Mouse (Mus musculus) ES-E14 (cell line): ENCODE measurements around the gene Man2b1. TPM values are rescaled to one million over a fixed set of nuclear protein-coding genes. Genes with fewer than 3 reads are reported as not detected.

Experiments used
- DNase-seq: peaks from one replicate; pipeline ENCODE4 v3.0.0-alpha.2; 2013; ENCODE audit warnings: low read depth, low spot score
- H3K27ac ChIP-seq: 2 replicates; pipeline ENCODE4 v1.5.1; 2012; ENCODE audit warnings: low read depth, mild to moderate bottlenecking, low read length, moderate library complexity, mixed read lengths; ENCODE audit not compliant: poor library complexity, insufficient read depth, severe bottlenecking
- H3K36me3 ChIP-seq: 2 replicates; pipeline ENCODE4 v1.6.1; 2012; ENCODE audit warnings: mild to moderate bottlenecking, low read length, moderate library complexity, mixed read lengths; ENCODE audit not compliant: control insufficient read depth, poor library complexity, insufficient read depth, severe bottlenecking
- H3K4me1 ChIP-seq, 2 experiments: fragments of 150-350 bp in 1 of 2; sonication (generic) in 1 of 2; 2 replicates each; pipeline ENCODE4 v1.6.1; 2012; ENCODE audit warnings: low read length in 2 of 2, mild to moderate bottlenecking in 1 of 2, mixed read lengths in 1 of 2; ENCODE audit not compliant: control insufficient read depth in 2 of 2, insufficient read depth in 2 of 2, poor library complexity in 1 of 2
- H3K4me3 ChIP-seq, 2 experiments: fragments of 150-350 bp in 1 of 2; sonication (generic) in 1 of 2; 2 replicates each; pipeline ENCODE4 v1.5.1; 2012; ENCODE audit warnings: low read length in 2 of 2, low read depth in 1 of 2, mild to moderate bottlenecking in 1 of 2, mixed read lengths in 1 of 2; ENCODE audit not compliant: insufficient read depth in 1 of 2, poor library complexity in 1 of 2, severe bottlenecking in 1 of 2
- H3K9ac ChIP-seq: 2 replicates; pipeline ENCODE4 v1.6.1; 2012; ENCODE audit warnings: low read depth, mild to moderate bottlenecking, low read length, mixed read lengths; ENCODE audit not compliant: poor library complexity, insufficient read depth, severe bottlenecking
- H3K9me3 ChIP-seq: fragments of 150-350 bp; sonication (generic); 2 replicates; pipeline ENCODE4 v1.6.1; 2012; ENCODE audit warnings: low read depth, mild to moderate bottlenecking, low read length; ENCODE audit not compliant: control insufficient read depth, insufficient read depth
- CHD2 ChIP-seq: IDR thresholded peaks from 2 replicates; pipeline ENCODE4 v1.6.1; 2014; ENCODE audit warnings: mild to moderate bottlenecking, low read depth, low read length, inconsistent platforms
- HCFC1 ChIP-seq: IDR thresholded peaks from 2 replicates; pipeline ENCODE4 v1.6.1; 2012; ENCODE audit warnings: low read length, inconsistent platforms, borderline replicate concordance; ENCODE audit not compliant: insufficient read depth
- MAFK ChIP-seq: IDR thresholded peaks from 2 replicates; pipeline ENCODE4 v1.6.1; 2014; ENCODE audit warnings: mild to moderate bottlenecking, low read depth, low read length, inconsistent platforms; ENCODE audit not compliant: insufficient read depth
- ZC3H11A ChIP-seq: IDR thresholded peaks from 2 replicates; pipeline ENCODE4 v1.6.1; 2012; ENCODE audit warnings: low read depth, mild to moderate bottlenecking, inconsistent platforms, low read length, borderline replicate concordance
- ZNF384 ChIP-seq: IDR thresholded peaks from 2 replicates; pipeline ENCODE4 v1.6.1; 2012; ENCODE audit warnings: low read depth, low read length, inconsistent platforms
- in situ Hi-C, 2 experiments: fragments of 600-800 bp; cut with MboI; formaldehyde crosslinking; loops; one replicate each; pipeline ENCODE4 v1.15.1; 2025; ENCODE audit warnings: low sequenced_read_pairs in 2 of 2, inconsistent platforms in 1 of 2; ENCODE audit not compliant: unreplicated experiment in 2 of 2
- total RNA-seq: library from RNA; depleted of rRNA; stranded (reverse); fragments of 300-350 nt; gene quantifications from 2 replicates; pipeline ENCODE4 v1.2.3, GENCODE M21; 2012

Gene Man2b1
- total RNA-seq, 1 experiment = 40.2 TPM

DNA sequence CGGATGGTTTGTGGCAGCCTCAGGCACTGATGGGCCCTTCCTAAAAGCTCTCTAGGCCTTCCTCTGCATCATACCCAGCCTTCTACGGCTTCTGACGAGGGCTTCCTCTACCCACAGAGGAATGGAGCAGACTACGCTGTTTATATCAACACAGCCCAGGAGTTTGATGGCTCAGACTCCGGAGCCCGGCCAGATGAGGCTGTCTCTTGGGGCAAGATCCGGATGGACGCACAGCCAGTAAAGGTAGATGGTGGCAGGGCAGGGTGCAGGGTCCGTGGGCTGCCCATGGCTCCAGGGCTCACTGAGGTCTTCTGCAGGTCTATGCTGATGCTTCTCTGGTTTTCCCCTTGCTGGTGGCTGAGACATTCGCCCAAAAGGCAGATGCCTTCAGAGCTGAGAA lies 8.5 kb upstream of the Man2b1 start:
- no peak overlapping the region for H3K9ac ChIP-seq
- no peak overlapping the region for H3K27ac ChIP-seq
- no peak for TF ChIP-seq CHD2
- no peak for TF ChIP-seq ZC3H11A
- TF ChIP-seq ZNF384 = no peak
- H3K36me3 ChIP-seq = peaks cover 32% of the 10 kb centered on the region
- no peak overlapping the region for H3K4me3 ChIP-seq
- in situ Hi-C loops = no loop called here
- H3K9me3 ChIP-seq = no peaks in the 10 kb centered on the region
- peaks cover 0 to 11% of the 10 kb centered on the region in 2 experiments; a peak in 1 of 4 replicates for H3K4me1 ChIP-seq
- DNase-seq = no peak

DNA sequence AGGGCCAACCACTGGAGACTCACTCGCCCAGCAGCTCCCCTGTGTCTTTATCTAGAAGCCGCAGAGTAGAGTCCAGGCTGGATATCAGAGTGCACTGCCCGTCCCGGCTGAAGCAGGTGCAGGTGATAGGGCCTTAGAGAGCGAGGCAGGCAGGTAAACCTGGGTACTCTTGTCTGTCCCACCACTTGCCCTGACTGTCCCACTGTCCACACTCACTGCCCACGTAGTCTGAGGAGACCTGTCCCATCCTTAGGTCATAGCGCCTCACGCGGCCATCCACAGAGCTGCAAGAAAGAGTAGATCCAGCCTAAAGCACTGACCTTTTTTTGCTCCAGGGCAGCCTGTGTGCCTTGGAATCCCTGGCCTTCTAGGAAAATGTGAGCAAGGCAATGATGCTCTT lies 7.1 kb upstream of the Man2b1 start:
- H3K4me1 ChIP-seq = peaks cover 0 to 11% of the 10 kb centered on the region in 2 experiments; a peak in 1 of 4 replicates
- in situ Hi-C loops = no loop called here
- no peak overlapping the region for H3K9ac ChIP-seq
- peaks cover 32% of the 10 kb centered on the region for H3K36me3 ChIP-seq
- no peak for DNase-seq
- no peak for TF ChIP-seq ZC3H11A
- no peak for TF ChIP-seq HCFC1
- TF ChIP-seq MAFK = no peak
- TF ChIP-seq CHD2 = no peak
- TF ChIP-seq ZNF384 = no peak
- H3K4me3 ChIP-seq = no peak overlapping the region
- H3K9me3 ChIP-seq = no peaks in the 10 kb centered on the region
- no peak overlapping the region for H3K27ac ChIP-seq

- Histone ChIP-seq H3K4me1 (peaks cover 0 to 16% of the 10 kb centered on the region in 2 experiments; a peak in 1 of 4 replicates), H3K36me3 (peaks cover 32% of the 10 kb centered on the region), H3K4me3 (no peak overlapping the region), H3K9me3 (no peaks in the 10 kb centered on the region), H3K9ac (no peak overlapping the region), H3K27ac (no peak overlapping the region)
- DNase-seq = peak; percentile 70
- in situ Hi-C loops = no loop called here
- no peak for TF ChIP-seq MAFK
- no peak for TF ChIP-seq CHD2
- TF ChIP-seq ZC3H11A = no peak
- no peak for TF ChIP-seq HCFC1
These were observed 6.1 kb upstream of the Man2b1 start for GRCm38 (mm10) chr8:85076993-85077392.

DNA sequence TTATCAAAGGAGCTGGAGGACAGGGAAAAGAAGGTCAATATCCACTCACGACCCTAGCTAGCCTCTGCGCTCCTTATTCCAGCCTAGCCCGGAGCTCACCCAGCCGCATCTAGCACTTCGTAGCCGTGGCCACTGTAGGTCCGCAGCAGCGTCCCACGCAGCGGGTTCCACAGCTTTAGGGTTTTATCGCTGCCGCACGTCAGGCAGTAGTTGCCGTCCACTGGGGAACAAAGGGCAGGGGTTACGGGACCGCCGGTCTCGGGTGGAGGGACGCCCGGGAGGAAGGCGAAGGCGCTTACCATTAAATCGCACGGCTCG lies 2.9 kb upstream of the Man2b1 start:
- in situ Hi-C loops = no loop called here
- Histone ChIP-seq H3K9ac (peak overlapping the region; percentile 88), H3K9me3 (no peaks in the 10 kb centered on the region), H3K4me1 (peaks cover 2 to 12% of the 10 kb centered on the region in 2 experiments; a peak in 3 of 4 replicates), H3K27ac (no peak overlapping the region; the same call in 1 of the 2 replicates), H3K36me3 (peaks cover 12% of the 10 kb centered on the region), H3K4me3 (peak overlapping the region; percentile 90 to 91)
- no peak for DNase-seq
- no peak for TF ChIP-seq HCFC1
- TF ChIP-seq ZC3H11A = no peak
- TF ChIP-seq MAFK = no peak
- no peak for TF ChIP-seq CHD2
- TF ChIP-seq ZNF384 = no peak

DNA sequence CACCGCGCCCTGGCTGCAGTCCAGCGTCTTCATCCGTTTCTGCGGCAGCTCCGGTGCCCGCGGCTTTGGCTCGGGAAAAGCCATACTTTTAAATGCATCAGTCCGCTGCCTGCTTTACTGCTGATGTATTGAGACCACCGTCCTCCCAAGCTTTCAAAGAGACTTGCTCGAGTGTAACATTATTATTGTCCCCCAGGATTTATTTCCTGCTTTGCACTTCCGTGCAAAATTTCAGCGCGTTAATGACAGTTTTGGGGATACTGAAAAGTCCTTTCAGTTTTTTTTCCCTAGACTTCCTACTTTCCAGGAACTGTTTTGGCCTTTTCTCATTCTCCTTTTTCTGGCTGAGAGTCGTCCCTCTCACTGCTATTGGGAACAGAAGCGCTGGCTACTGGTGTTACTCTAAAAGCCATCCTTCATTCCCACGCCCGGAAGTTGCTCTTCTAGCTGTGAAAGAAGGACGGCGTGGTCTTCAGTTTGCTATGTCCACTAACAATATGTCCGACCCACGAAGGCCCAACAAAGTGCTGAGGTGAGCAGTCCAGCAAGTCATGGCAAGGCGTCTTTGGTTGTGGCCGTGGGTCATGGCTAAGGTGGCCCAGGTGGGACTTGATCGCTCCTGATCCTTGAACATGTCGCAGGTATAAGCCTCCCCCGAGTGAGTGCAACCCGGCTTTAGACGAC lies 2.4 kb upstream of the Man2b1 start, which contains the start of gene Wdr83os:
TSS of gene Wdr83os (plus strand) at position 209 of the 684 bp plus-strand sequence.
- peak within 1 kb of the TSS; percentile 90 to 91 for H3K4me3 ChIP-seq
- H3K27ac ChIP-seq = no peak within 1 kb of the TSS; the same call in 1 of the 2 replicates
- peak; percentile 79 for TF ChIP-seq HCFC1
- no peak for TF ChIP-seq ZNF384
- 0 out of 2 replicates have a peak, but pooled peaks have one; percentile 4 for TF ChIP-seq ZC3H11A
- TF ChIP-seq CHD2 = 0 out of 2 replicates have a peak, but pooled peaks have one; percentile 23
- no peaks in the 10 kb centered on the region for H3K9me3 ChIP-seq
- H3K9ac ChIP-seq = peak within 1 kb of the TSS; percentile 88
- H3K36me3 ChIP-seq = peaks cover 9% of the 10 kb centered on the region; the same call in 1 of the 2 replicates
- peaks cover 2 to 11% of the 10 kb centered on the region in 2 experiments; a peak in 3 of 4 replicates for H3K4me1 ChIP-seq
- in situ Hi-C loops = no loop called here
- peak; percentile 55 for DNase-seq
